Mouse (Mus musculus) yolk sac, embryonic 10.5 days (tissue): Measurements from ENCODE around the gene Tanc2.

Source experiments
- DNase-seq: peaks from one replicate; pipeline ENCODE4 v3.0.0-alpha.2; 2017; ENCODE audit warnings: low spot score

Tanc2 gene

GRCm38 (mm10) chr11:105648026-105648425, 58.2 kb downstream of the Tanc2 start:
- no peak for DNase-seq

GRCm38 (mm10) chr11:105654616-105655015, 64.8 kb downstream of the Tanc2 start:
- no peak for DNase-seq

GRCm38 (mm10) chr11:105655335-105655734, 65.5 kb downstream of the Tanc2 start:
- no peak for DNase-seq

- DNase-seq = no peak
Observed at GRCm38 (mm10) chr11:105667879-105668278, 78.1 kb downstream of the Tanc2 start.

- no peak for DNase-seq
Observed at GRCm38 (mm10) chr11:105678996-105679395, 89.2 kb downstream of the Tanc2 start.

- DNase-seq = no peak
Observed at GRCm38 (mm10) chr11:105684747-105685146, 95.0 kb downstream of the Tanc2 start.

GRCm38 (mm10) chr11:105700528-105700927, 110.7 kb downstream of the Tanc2 start:
- no peak for DNase-seq

GRCm38 (mm10) chr11:105719660-105720059, 129.9 kb downstream of the Tanc2 start:
- no peak for DNase-seq

GRCm38 (mm10) chr11:105731541-105731940, 141.8 kb downstream of the Tanc2 start:
- no peak for DNase-seq

GRCm38 (mm10) chr11:105731989-105732531, 142.3 kb downstream of the Tanc2 start:
- no peak for DNase-seq

- DNase-seq = no peak
Observed at GRCm38 (mm10) chr11:105743171-105743570, 153.4 kb downstream of the Tanc2 start.

- DNase-seq = no peak
Observed at GRCm38 (mm10) chr11:105749297-105750071, 159.7 kb downstream of the Tanc2 start.

GRCm38 (mm10) chr11:105758561-105759203, 168.9 kb downstream of the Tanc2 start:
- DNase-seq = no peak

- no peak for DNase-seq
Observed at GRCm38 (mm10) chr11:105759413-105759812, 169.6 kb downstream of the Tanc2 start.

GRCm38 (mm10) chr11:105760346-105760745, 170.6 kb downstream of the Tanc2 start:
- DNase-seq = no peak

GRCm38 (mm10) chr11:105777802-105778201, 188.0 kb downstream of the Tanc2 start:
- DNase-seq = no peak

GRCm38 (mm10) chr11:105792501-105792900, 202.7 kb downstream of the Tanc2 start:
- no peak for DNase-seq

GRCm38 (mm10) chr11:105803686-105804085, 213.9 kb downstream of the Tanc2 start:
- DNase-seq = no peak

GRCm38 (mm10) chr11:105804776-105805175, 215.0 kb downstream of the Tanc2 start:
- no peak for DNase-seq

- no peak for DNase-seq
Observed at GRCm38 (mm10) chr11:105807103-105807502, 217.3 kb downstream of the Tanc2 start.

- no peak for DNase-seq
Observed at GRCm38 (mm10) chr11:105823246-105823645, 233.5 kb downstream of the Tanc2 start.

- no peak for DNase-seq
Observed at GRCm38 (mm10) chr11:105823759-105824158, 234.0 kb downstream of the Tanc2 start.

- DNase-seq = no peak
Observed at GRCm38 (mm10) chr11:105828175-105828574, 238.4 kb downstream of the Tanc2 start.
